8 mouse cellular contexts compared by ENCODE assay signal in the genomic region with DNA sequence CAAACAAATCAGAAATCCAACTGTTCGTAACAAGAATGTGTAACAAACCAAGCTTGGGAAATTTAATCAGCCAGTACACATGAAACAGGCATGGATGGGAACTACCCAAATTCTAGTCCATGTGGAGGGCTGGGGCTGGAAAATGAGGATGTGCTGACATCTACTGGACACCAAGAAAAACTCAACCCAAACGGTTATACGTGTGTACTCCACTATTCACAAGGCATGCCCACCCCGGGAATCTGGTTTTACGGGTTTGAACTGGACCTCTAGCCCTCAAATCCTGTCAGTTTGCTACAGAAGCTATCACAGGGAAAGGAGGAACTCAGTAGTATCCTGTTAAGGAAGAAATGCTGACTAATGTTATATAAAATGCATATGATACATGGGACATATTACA. TPM values are rescaled to one million over a fixed set of nuclear protein-coding genes. Genes with fewer than 3 reads are reported as not detected.
A peak's percentile ranks its signal among the peaks of the same experiment; 100 is the strongest.
DNase-seq lines count a peak whose midpoint lies in the region; ATAC-seq and TF ChIP-seq lines count a peak whose summit lies in the region.

No protein-coding gene starts in this region.

- H3K27me3 ChIP-seq in kidney, embryonic 14.5 days (ENCODE audit: control insufficient read depth, insufficient read depth, low read length) = 0 out of 2 replicates have a peak, but pooled peaks cover 4% of the 10 kb centered on the region
- H3K27me3 ChIP-seq in limb, embryonic 13.5 days = peaks cover 10% of the 10 kb centered on the region
- no peaks in the 10 kb centered on the region for H3K27me3 ChIP-seq in stomach, postnatal 0 days (ENCODE audit: control insufficient read depth, insufficient read depth, low read length)

- ATAC-seq in kidney, embryonic 14.5 days (ENCODE audit: low FRiP score, low TSS enrichment) = peak; percentile 87
- ATAC-seq in limb, embryonic 13.5 days (ENCODE audit: low FRiP score, low read depth) = peak; percentile 87; the same call in 1 of the 2 replicates
- ATAC-seq in monocyte, adult 5-6 weeks (replicated peaks; ENCODE audit: insufficient number of reproducible peaks, low FRiP score, low TSS enrichment, poor library complexity, severe bottlenecking) = peak; percentile 71
- ATAC-seq in stomach, postnatal 0 days (ENCODE audit: low FRiP score, low TSS enrichment) = peak; percentile 72

- no peak for TF ChIP-seq EP300 in stomach, postnatal 0 days (optimal IDR thresholded peaks at IDR 0.05)

- no peaks in the 10 kb centered on the region for H3K4me1 ChIP-seq in kidney, embryonic 14.5 days (ENCODE audit: control insufficient read depth, insufficient read depth, low read length)
- no peaks in the 10 kb centered on the region for H3K4me1 ChIP-seq in limb, embryonic 13.5 days
- H3K4me1 ChIP-seq in stomach, postnatal 0 days (replicated peaks; ENCODE audit: control insufficient read depth, insufficient read depth) = no peaks in the 10 kb centered on the region

- H3K4me3 ChIP-seq in kidney, embryonic 14.5 days (ENCODE audit: low read length) = no peak overlapping the region
- no peak overlapping the region for H3K4me3 ChIP-seq in limb, embryonic 13.5 days
- H3K4me3 ChIP-seq in stomach, postnatal 0 days (ENCODE audit: low read depth, low read length) = no peak overlapping the region

- H3K27ac ChIP-seq in kidney, embryonic 14.5 days (ENCODE audit: low read depth, low read length) = no peak overlapping the region
- no peak overlapping the region for H3K27ac ChIP-seq in limb, embryonic 13.5 days
- H3K27ac ChIP-seq in stomach, postnatal 0 days (replicated peaks) = no peak overlapping the region

- H3K36me3 ChIP-seq in kidney, embryonic 14.5 days (ENCODE audit: control insufficient read depth, insufficient read depth, low read length) = no peaks in the 10 kb centered on the region
- H3K36me3 ChIP-seq in limb, embryonic 13.5 days = no peaks in the 10 kb centered on the region
- no peaks in the 10 kb centered on the region for H3K36me3 ChIP-seq in stomach, postnatal 0 days (ENCODE audit: control insufficient read depth, insufficient read depth, low read length)

- peak; percentile 96 for TF ChIP-seq CTCF in stomach, postnatal 0 days (IDR thresholded peaks at IDR 0.05; ENCODE audit: low read depth)

- no peak overlapping the region for H3K9ac ChIP-seq in kidney, embryonic 14.5 days (ENCODE audit: low read depth, low read length)
- no peak overlapping the region for H3K9ac ChIP-seq in limb, embryonic 13.5 days
- no peak overlapping the region for H3K9ac ChIP-seq in stomach, postnatal 0 days (ENCODE audit: low read length)

- WGBS in kidney, embryonic 14.5 days = 12% methylated on average over 5 of the region's 5 CpGs
- WGBS in limb, embryonic 13.5 days = 8% methylated on average over 5 of the region's 5 CpGs
- WGBS in stomach, postnatal 0 days = 8% methylated on average over 5 of the region's 5 CpGs

- no peaks in the 10 kb centered on the region for H3K9me3 ChIP-seq in kidney, embryonic 14.5 days (ENCODE audit: control insufficient read depth, low read length)
- H3K9me3 ChIP-seq in limb, embryonic 13.5 days = no peaks in the 10 kb centered on the region
- no peaks in the 10 kb centered on the region for H3K9me3 ChIP-seq in stomach, postnatal 0 days (ENCODE audit: control insufficient read depth, low read length)

- peak; percentile 43 to 44 for DNase-seq in B cell, adult 2 months
- DNase-seq in adipocyte (ENCODE audit: low spot score) = peak; percentile 87
- peak; percentile 85 for DNase-seq in embryo, embryonic 10 days (ENCODE audit: low spot score)
- DNase-seq in heart, adult 9 months (ENCODE audit: low spot score in 2 of 2) = peak; percentile 4 to 37
- peak; percentile 56 for DNase-seq in stomach, postnatal 0 days (ENCODE audit: low spot score)

- no peak overlapping the region for H3K4me2 ChIP-seq in kidney, embryonic 14.5 days (replicated peaks; ENCODE audit: low read depth, low read length)
- H3K4me2 ChIP-seq in limb, embryonic 13.5 days (replicated peaks) = no peak overlapping the region
- no peak overlapping the region for H3K4me2 ChIP-seq in stomach, postnatal 0 days (replicated peaks; ENCODE audit: low read depth)

RNA-seq across cellular contexts. Expression of gene M1ap, which starts 24.3 kb away (rescaled TPM):
- polyA plus RNA-seq in kidney, embryonic 14.5 days (2014; fragmentation: Nextera tagmentation; extraction: Ambion mirVana) = 0.28 and 0.77 TPM in 2 replicates
- 0.34 and 0.65 TPM in 2 replicates for polyA plus RNA-seq in limb, embryonic 13.5 days (2015; fragmentation: Nextera tagmentation; extraction: Ambion mirVana)
- 1.8 TPM in 1 of 3 replicates, not detected in the others for total RNA-seq in monocyte, adult 5-6 weeks (2017)
- 0.08 and 0.28 TPM in 2 replicates for polyA plus RNA-seq in stomach, postnatal 0 days (2015; fragmentation: Nextera tagmentation; extraction: Ambion mirVana)

RNA-seq across cellular contexts. Expression of gene Sema4f, which starts 31.5 kb away (rescaled TPM):
- 0.57 and 0.87 TPM in 2 replicates for polyA plus RNA-seq in kidney, embryonic 14.5 days (2014; fragmentation: Nextera tagmentation; extraction: Ambion mirVana)
- polyA plus RNA-seq in limb, embryonic 13.5 days (2015; fragmentation: Nextera tagmentation; extraction: Ambion mirVana) = 3.1 and 4.5 TPM in 2 replicates
- total RNA-seq in monocyte, adult 5-6 weeks (2017) = not detected in 3 replicates
- 0.58 and 0.67 TPM in 2 replicates for polyA plus RNA-seq in stomach, postnatal 0 days (2015; fragmentation: Nextera tagmentation; extraction: Ambion mirVana)

Comparison
In these comparisons a context has a peak if more than half of its experiments do, and no peak if none do; other contexts are left out.
1. DNase-seq: peak in every context shown above with its lines; median percentile 87 in adipocyte; 85 in embryo, embryonic 10 days; 56 in stomach, postnatal 0 days; 44 in B cell, adult 2 months; 20 in heart, adult 9 months.